Mouse (Mus musculus): ENCODE results near the gene Esrra.

- TF ChIP-seq CTCF (IDR thresholded peaks at IDR 0.05; ENCODE audit: insufficient read depth, low read depth, low read length) (no peak), POLR2A (IDR thresholded peaks at IDR 0.05; ENCODE audit: insufficient read depth, low read depth, low read length) (no peak)
These were observed 6.3 kb downstream of the Esrra start for GRCm38 (mm10) chr19:6915276-6915675.

Data from olfactory bulb, adult 2 months (tissue).